Mouse (Mus musculus): ENCODE results near the gene Lypd5. TPM values are rescaled to one million over a fixed set of nuclear protein-coding genes. Genes with fewer than 3 reads are reported as not detected.
A peak's percentile ranks its signal among the peaks of the same experiment; 100 is the strongest.
"Not testable (repeated sequence)": the region's sequence is repeated elsewhere in the genome, so short reads cannot be mapped to it uniquely, and the experiment has no call there.

The Lypd5 gene
- total and polyA plus RNA-seq, 2 experiments from 2014 or later = not detected

- TF ChIP-seq EP300 (IDR thresholded peaks at IDR 0.05; ENCODE audit: low read depth) (no peak), CTCF (IDR thresholded peaks at IDR 0.05; ENCODE audit: low read depth) (no peak)
- Histone ChIP-seq H3K36me3 (replicated peaks; ENCODE audit: control insufficient read depth, insufficient read depth, low read length) (no peaks in the 10 kb centered on the region), H3K9ac (replicated peaks; ENCODE audit: low read depth, low read length) (no peak overlapping the region), H3K4me1 (ENCODE audit: control insufficient read depth, insufficient read depth) (no peaks in the 10 kb centered on the region), H3K9me3 (replicated peaks; ENCODE audit: control insufficient read depth, low read length) (no peaks in the 10 kb centered on the region), H3K27ac (ENCODE audit: low read depth) (no peak overlapping the region), H3K27me3 (ENCODE audit: control insufficient read depth, insufficient read depth, low read length) (no peaks in the 10 kb centered on the region), H3K4me3 (ENCODE audit: low read depth, low read length) (no peak overlapping the region), H3K4me2 (ENCODE audit: low read depth, low read length) (no peak overlapping the region)
- 60% methylated on average over 15 of the region's 15 CpGs for WGBS
- no peak for ATAC-seq (ENCODE audit: insufficient read depth, low read depth)
- DNase-seq (ENCODE audit: low spot score) = no peak
Observed at GRCm38 (mm10) chr7:24394475-24395161, 45.6 kb downstream of the Lypd5 start.

GRCm38 (mm10) chr7:24396832-24397231 lies 47.8 kb downstream of the Lypd5 start:
- no peak overlapping the region for H3K27ac ChIP-seq (ENCODE audit: low read depth)
- no peak overlapping the region for H3K4me3 ChIP-seq (ENCODE audit: low read depth, low read length)
- no peak overlapping the region for H3K4me2 ChIP-seq (ENCODE audit: low read depth, low read length)
- DNase-seq (ENCODE audit: low spot score) (no peak), ATAC-seq (ENCODE audit: insufficient read depth, low read depth) (no peak)
- no peak overlapping the region for H3K9ac ChIP-seq (replicated peaks; ENCODE audit: low read depth, low read length)
- WGBS = 68% methylated on average over 11 of the region's 11 CpGs
- H3K9me3 ChIP-seq (replicated peaks; ENCODE audit: control insufficient read depth, low read length) = no peaks in the 10 kb centered on the region
- H3K4me1 ChIP-seq (ENCODE audit: control insufficient read depth, insufficient read depth) = 0 out of 2 replicates have a peak, but pooled peaks cover 4% of the 10 kb centered on the region
- no peaks in the 10 kb centered on the region for H3K27me3 ChIP-seq (ENCODE audit: control insufficient read depth, insufficient read depth, low read length)
- no peaks in the 10 kb centered on the region for H3K36me3 ChIP-seq (replicated peaks; ENCODE audit: control insufficient read depth, insufficient read depth, low read length)
- TF ChIP-seq EP300 (IDR thresholded peaks at IDR 0.05; ENCODE audit: low read depth) (no peak), CTCF (IDR thresholded peaks at IDR 0.05; ENCODE audit: low read depth) (no peak)

- DNase-seq (ENCODE audit: low spot score) = no peak
- no peak overlapping the region for H3K4me2 ChIP-seq (ENCODE audit: low read depth, low read length)
- TF ChIP-seq EP300 (IDR thresholded peaks at IDR 0.05; ENCODE audit: low read depth) (no peak), CTCF (IDR thresholded peaks at IDR 0.05; ENCODE audit: low read depth) (no peak)
Observed at GRCm38 (mm10) chr7:24398364-24398913, 49.4 kb downstream of the Lypd5 start.

GRCm38 (mm10) chr7:24399256-24400081 lies 50.5 kb downstream of the Lypd5 start, which contains the start of gene Smg9:
Gene Smg9 (plus strand): TSS chr7:24399619.
- peak; percentile 97 for ATAC-seq (ENCODE audit: insufficient read depth, low read depth)

More at GRCm38 (mm10) chr7:24398364-24398913, 49.4 kb downstream of the Lypd5 start:
- peaks cover 12% of the 10 kb centered on the region for H3K36me3 ChIP-seq (replicated peaks; ENCODE audit: control insufficient read depth, insufficient read depth, low read length)
- no peaks in the 10 kb centered on the region for H3K27me3 ChIP-seq (ENCODE audit: control insufficient read depth, insufficient read depth, low read length)
- no peak overlapping the region for H3K9ac ChIP-seq (replicated peaks; ENCODE audit: low read depth, low read length)
- 92% methylated on average over 8 of the region's 8 CpGs for WGBS
- no peak overlapping the region for H3K4me3 ChIP-seq (ENCODE audit: low read depth, low read length)
- H3K9me3 ChIP-seq (replicated peaks; ENCODE audit: control insufficient read depth, low read length) = 0 out of 2 replicates have a peak, but pooled peaks cover 3% of the 10 kb centered on the region
- no peak for ATAC-seq (ENCODE audit: insufficient read depth, low read depth)
- H3K4me1 ChIP-seq (ENCODE audit: control insufficient read depth, insufficient read depth) = 0 out of 2 replicates have a peak, but pooled peaks cover 4% of the 10 kb centered on the region
- no peak overlapping the region for H3K27ac ChIP-seq (ENCODE audit: low read depth)

GRCm38 (mm10) chr7:24400082-24400452 lies 51.1 kb downstream of the Lypd5 start:
- Histone ChIP-seq H3K9ac (replicated peaks; ENCODE audit: low read depth, low read length) (peak overlapping the region; percentile 71; the same call in 1 of the 2 replicates), H3K4me3 (ENCODE audit: low read depth, low read length) (peak overlapping the region; percentile 75), H3K4me1 (ENCODE audit: control insufficient read depth, insufficient read depth) (0 out of 2 replicates have a peak, but pooled peaks cover 4% of the 10 kb centered on the region), H3K36me3 (replicated peaks; ENCODE audit: control insufficient read depth, insufficient read depth, low read length) (peaks cover 20% of the 10 kb centered on the region), H3K27me3 (ENCODE audit: control insufficient read depth, insufficient read depth, low read length) (no peaks in the 10 kb centered on the region), H3K9me3 (replicated peaks; ENCODE audit: control insufficient read depth, low read length) (0 out of 2 replicates have a peak, but pooled peaks cover 3% of the 10 kb centered on the region), H3K27ac (ENCODE audit: low read depth) (peak overlapping the region; percentile 100), H3K4me2 (ENCODE audit: low read depth, low read length) (peak overlapping the region; percentile 70)
- TF ChIP-seq CTCF (IDR thresholded peaks at IDR 0.05; ENCODE audit: low read depth) (no peak), EP300 (IDR thresholded peaks at IDR 0.05; ENCODE audit: low read depth) (no peak; the same call in 1 of the 2 replicates)
- no peak for ATAC-seq (ENCODE audit: insufficient read depth, low read depth)
- no peak for DNase-seq (ENCODE audit: low spot score)
- WGBS = 9% methylated on average over 3 of the region's 3 CpGs

More at GRCm38 (mm10) chr7:24399256-24400081, 50.5 kb downstream of the Lypd5 start, which contains the start of gene Smg9:
- Histone ChIP-seq H3K27ac (ENCODE audit: low read depth) (peak within 1 kb of the TSS; percentile 100), H3K9ac (replicated peaks; ENCODE audit: low read depth, low read length) (peak within 1 kb of the TSS; percentile 71), H3K27me3 (ENCODE audit: control insufficient read depth, insufficient read depth, low read length) (no peaks in the 10 kb centered on the region), H3K4me3 (ENCODE audit: low read depth, low read length) (peak within 1 kb of the TSS; percentile 75), H3K4me2 (ENCODE audit: low read depth, low read length) (peak within 1 kb of the TSS; percentile 70), H3K9me3 (replicated peaks; ENCODE audit: control insufficient read depth, low read length) (0 out of 2 replicates have a peak, but pooled peaks cover 3% of the 10 kb centered on the region), H3K4me1 (ENCODE audit: control insufficient read depth, insufficient read depth) (0 out of 2 replicates have a peak, but pooled peaks cover 4% of the 10 kb centered on the region), H3K36me3 (replicated peaks; ENCODE audit: control insufficient read depth, insufficient read depth, low read length) (peaks cover 16% of the 10 kb centered on the region)
- peak; percentile 98 for DNase-seq (ENCODE audit: low spot score)
- 3% methylated on average over 66 of the region's 66 CpGs for WGBS
- TF ChIP-seq EP300 (IDR thresholded peaks at IDR 0.05; ENCODE audit: low read depth) (no peak), CTCF (IDR thresholded peaks at IDR 0.05; ENCODE audit: low read depth) (no peak)

- not testable (repeated sequence) for H3K9me3 ChIP-seq (replicated peaks; ENCODE audit: control insufficient read depth, low read length); DNase-seq (ENCODE audit: low spot score); H3K4me1 ChIP-seq (ENCODE audit: control insufficient read depth, insufficient read depth); ATAC-seq (ENCODE audit: insufficient read depth, low read depth); H3K9ac ChIP-seq (replicated peaks; ENCODE audit: low read depth, low read length); H3K4me2 ChIP-seq (ENCODE audit: low read depth, low read length); H3K27me3 ChIP-seq (ENCODE audit: control insufficient read depth, insufficient read depth, low read length)
- H3K36me3 ChIP-seq (replicated peaks; ENCODE audit: control insufficient read depth, insufficient read depth, low read length) = peaks cover 24% of the 10 kb centered on the region
- H3K27ac ChIP-seq (ENCODE audit: low read depth) = 0 out of 2 replicates have a peak overlapping the region, but pooled peaks have one; percentile 100
- H3K4me3 ChIP-seq (ENCODE audit: low read depth, low read length) = 0 out of 2 replicates have a peak overlapping the region, but pooled peaks have one; percentile 75
- 87% methylated on average over 4 of the region's 4 CpGs for WGBS
Observed at GRCm38 (mm10) chr7:24400489-24400888, 51.5 kb downstream of the Lypd5 start.
